Mouse (Mus musculus): ENCODE results near the gene Gm49383.

- no peak for TF ChIP-seq TAL1 (IDR thresholded peaks at IDR 0.05; ENCODE audit: low read length)
- TF ChIP-seq GATA1 (IDR thresholded peaks at IDR 0.05; ENCODE audit: low read length), result no peak
Observed at GRCm38 (mm10) chr12:69241771-69242431, 45.0 kb upstream of the Gm49383 start.

Measured in erythroblast, embryonic 14.5 days (primary cell).